Mouse (Mus musculus) left cerebral cortex, postnatal 36 days (tissue): ENCODE measurements around the gene Zfp287. TPM values are rescaled to one million over a fixed set of nuclear protein-coding genes. Genes with fewer than 3 reads are reported as not detected.
"Not testable (repeated sequence)": the region's sequence is repeated elsewhere in the genome, so short reads cannot be mapped to it uniquely, and the experiment has no call there.

Experiments
- DNase-seq, 2 experiments: peaks; one replicate each; pipeline ENCODE4 v3.0.0; 2021 to 2022; ENCODE audit warnings: low spot score in 2 of 2, mixed read lengths in 1 of 2
- intact Hi-C: fragments of 180-260 bp; cut with DNase I; formaldehyde crosslinking; loops from one replicate; pipeline ENCODE4 v1.15.1; 2025
- total RNA-seq, 2 experiments: library from RNA; stranded (reverse); gene quantifications; 2 replicates each; pipeline ENCODE4 v1.2.3; 2021

Gene Zfp287
- 10 to 100 TPM; 14.0 to 19.1 TPM for total RNA-seq

- intact Hi-C loops = no loop called here
Observed at GRCm38 (mm10) chr11:62731311-62732021, at the start of gene Zfp287. TSS of gene Zfp287 (minus strand) at chr11:62731905.

GRCm38 (mm10) chr11:62776510-62776909 lies 44.8 kb upstream of the Zfp287 start:
- DNase-seq = no peak
- intact Hi-C loops = no loop called here

More at GRCm38 (mm10) chr11:62731311-62732021, at the start of gene Zfp287:
- DNase-seq = peak; percentile 90 to 93

- intact Hi-C loops = no loop called here
Observed at GRCm38 (mm10) chr11:62760755-62761457, 29.2 kb upstream of the Zfp287 start.

GRCm38 (mm10) chr11:62758491-62758890 lies 26.8 kb upstream of the Zfp287 start:
- intact Hi-C loops = loop anchor here (5.0 kb wide), 1 partner anchor 374 kb away; no protein-coding TSS in a partner anchor
- no peak for DNase-seq

More at GRCm38 (mm10) chr11:62760755-62761457, 29.2 kb upstream of the Zfp287 start:
- no peak for DNase-seq

GRCm38 (mm10) chr11:62757906-62758305 lies 26.2 kb upstream of the Zfp287 start:
- intact Hi-C loops = loop anchor here (2.0 to 5.0 kb wide), 2 partner anchors 93 to 374 kb away; no protein-coding TSS in a partner anchor
- DNase-seq = no peak

- DNase-seq = no peak
- intact Hi-C loops = loop anchor here (2.0 to 5.0 kb wide), 2 partner anchors 94 to 375 kb away; no protein-coding TSS in a partner anchor
Observed at GRCm38 (mm10) chr11:62757143-62757507, 25.4 kb upstream of the Zfp287 start.

GRCm38 (mm10) chr11:62756456-62757142 lies 24.9 kb upstream of the Zfp287 start:
- peak; percentile 83 to 87 for DNase-seq
- intact Hi-C loops = loop anchor here (2.0 to 5.0 kb wide), 2 partner anchors 94 to 376 kb away; no protein-coding TSS in a partner anchor

- no peak for DNase-seq
- intact Hi-C loops = no loop called here
Observed at GRCm38 (mm10) chr11:62752780-62753179, 21.1 kb upstream of the Zfp287 start, which contains the start of gene Gm10428. TSS of gene Gm10428 (plus strand) at chr11:62753100.

- DNase-seq = no peak
- intact Hi-C loops = no loop called here
Observed at GRCm38 (mm10) chr11:62752191-62752590, 20.5 kb upstream of the Zfp287 start.

GRCm38 (mm10) chr11:62749445-62749844 lies 17.7 kb upstream of the Zfp287 start:
- intact Hi-C loops = loop anchor here (10.0 kb wide), 1 partner anchor 425 kb away; no protein-coding TSS in a partner anchor
- not testable (repeated sequence) for DNase-seq

GRCm38 (mm10) chr11:62748062-62748461 lies 16.4 kb upstream of the Zfp287 start:
- intact Hi-C loops = loop anchor here (10.0 kb wide), 1 partner anchor 427 kb away; no protein-coding TSS in a partner anchor
- DNase-seq = no peak

- intact Hi-C loops = loop anchor here (10.0 kb wide), 1 partner anchor 428 kb away; no protein-coding TSS in a partner anchor
Observed at GRCm38 (mm10) chr11:62747227-62747626, 15.5 kb upstream of the Zfp287 start.

GRCm38 (mm10) chr11:62746001-62746533 lies 14.4 kb upstream of the Zfp287 start:
- peak; percentile 72 to 79 for DNase-seq
- intact Hi-C loops = loop anchor here (10.0 kb wide), 1 partner anchor 429 kb away; no protein-coding TSS in a partner anchor

More at GRCm38 (mm10) chr11:62747227-62747626, 15.5 kb upstream of the Zfp287 start:
- no peak for DNase-seq

GRCm38 (mm10) chr11:62744103-62744502 lies 12.4 kb upstream of the Zfp287 start:
- peak; percentile 48 to 53 for DNase-seq
- intact Hi-C loops = loop anchor here (10.0 kb wide), 1 partner anchor 431 kb away; no protein-coding TSS in a partner anchor

- intact Hi-C loops = loop anchor here (10.0 kb wide), 1 partner anchor 432 kb away; no protein-coding TSS in a partner anchor
- no peak for DNase-seq
Observed at GRCm38 (mm10) chr11:62742261-62742957, 10.7 kb upstream of the Zfp287 start.

GRCm38 (mm10) chr11:62741186-62741585 lies 9.5 kb upstream of the Zfp287 start:
- intact Hi-C loops = loop anchor here (10.0 kb wide), 1 partner anchor 434 kb away; no protein-coding TSS in a partner anchor

GRCm38 (mm10) chr11:62732665-62733064 lies 960 bp upstream of the Zfp287 start:
- DNase-seq = no peak
- intact Hi-C loops = no loop called here

More at GRCm38 (mm10) chr11:62741186-62741585, 9.5 kb upstream of the Zfp287 start:
- DNase-seq = no peak

GRCm38 (mm10) chr11:62732022-62732387 lies 300 bp upstream of the Zfp287 start:
- intact Hi-C loops = no loop called here
- no peak for DNase-seq
